Mouse (Mus musculus): ENCODE measurements around the gene Gm9774. TPM values are rescaled to one million over a fixed set of nuclear protein-coding genes. Genes with fewer than 3 reads are reported as not detected.

Gene Gm9774
- polyA plus RNA-seq, 2 experiments: 2.7 to 5.1 TPM

- ATAC-seq (ENCODE audit: insufficient read depth): no peak
- DNase-seq (ENCODE audit: low read depth in 3 of 3, low spot score in 3 of 3): no peak
- Histone ChIP-seq H3K9ac (replicated peaks) (no peak overlapping the region), H3K27me3 (ENCODE audit: control insufficient read depth, insufficient read depth, low read length) (no peaks in the 10 kb centered on the region), H3K4me2 (ENCODE audit: low read depth) (no peak overlapping the region), H3K4me3 (ENCODE audit: insufficient read depth in 1 of 2, low read depth in 2 of 2, low read length in 2 of 2) (no peak overlapping the region), H3K9me3 (ENCODE audit: control insufficient read depth, low read length) (no peaks in the 10 kb centered on the region), H3K4me1 (replicated peaks; ENCODE audit: control insufficient read depth in 2 of 2, insufficient read depth in 2 of 2, low read length in 1 of 2) (no peaks in the 10 kb centered on the region), H3K27ac (no peak overlapping the region), H3K36me3 (replicated peaks; ENCODE audit: control insufficient read depth, insufficient read depth, low read depth) (no peaks in the 10 kb centered on the region)
- TF ChIP-seq CTCF (IDR thresholded peaks at IDR 0.05; ENCODE audit: low read depth): no peak
- WGBS (ENCODE audit: insufficient replicate concordance): 59% methylated on average over 5 of the region's 5 CpGs
Observed at GRCm38 (mm10) chr3:92455151-92455550, 25.9 kb upstream of the Gm9774 start.

- WGBS (ENCODE audit: insufficient replicate concordance): 67% methylated on average over 3 of the region's 3 CpGs
- no peak overlapping the region for H3K9ac ChIP-seq (replicated peaks)
- ATAC-seq (ENCODE audit: insufficient read depth) (no peak), DNase-seq (ENCODE audit: low read depth in 3 of 3, low spot score in 3 of 3) (no peak)
- H3K36me3 ChIP-seq (replicated peaks; ENCODE audit: control insufficient read depth, insufficient read depth, low read depth): no peaks in the 10 kb centered on the region
- no peak for TF ChIP-seq EP300 (IDR thresholded peaks at IDR 0.05; ENCODE audit: low read depth)
- TF ChIP-seq CTCF (IDR thresholded peaks at IDR 0.05; ENCODE audit: low read depth): no peak
- H3K27ac ChIP-seq: no peak overlapping the region
- H3K4me1 ChIP-seq (replicated peaks; ENCODE audit: control insufficient read depth in 2 of 2, insufficient read depth in 2 of 2, low read length in 1 of 2): no peaks in the 10 kb centered on the region
- H3K9me3 ChIP-seq (ENCODE audit: control insufficient read depth, low read length): no peaks in the 10 kb centered on the region
- H3K27me3 ChIP-seq (ENCODE audit: control insufficient read depth, insufficient read depth, low read length): no peaks in the 10 kb centered on the region
- H3K4me3 ChIP-seq (ENCODE audit: insufficient read depth in 1 of 2, low read depth in 2 of 2, low read length in 2 of 2): no peak overlapping the region
- H3K4me2 ChIP-seq (ENCODE audit: low read depth): no peak overlapping the region
Observed at GRCm38 (mm10) chr3:92440177-92440576, 11.0 kb upstream of the Gm9774 start.

GRCm38 (mm10) chr3:92438689-92439088, 9.5 kb upstream of the Gm9774 start, which contains the start of gene Sprr1b:
Sprr1b (minus strand) TSS chr3:92438789.
- DNase-seq (ENCODE audit: low read depth in 3 of 3, low spot score in 3 of 3) (no peak), ATAC-seq (ENCODE audit: insufficient read depth) (no peak)
- Histone ChIP-seq H3K9ac (replicated peaks) (no peak within 1 kb of the TSS), H3K27me3 (ENCODE audit: control insufficient read depth, insufficient read depth, low read length) (no peaks in the 10 kb centered on the region), H3K4me3 (ENCODE audit: insufficient read depth in 1 of 2, low read depth in 2 of 2, low read length in 2 of 2) (no peak within 1 kb of the TSS), H3K9me3 (ENCODE audit: control insufficient read depth, low read length) (no peaks in the 10 kb centered on the region), H3K4me2 (ENCODE audit: low read depth) (no peak within 1 kb of the TSS), H3K36me3 (replicated peaks; ENCODE audit: control insufficient read depth, insufficient read depth, low read depth) (no peaks in the 10 kb centered on the region), H3K27ac (no peak within 1 kb of the TSS), H3K4me1 (replicated peaks; ENCODE audit: control insufficient read depth in 2 of 2, insufficient read depth in 2 of 2, low read length in 1 of 2) (no peaks in the 10 kb centered on the region)
- TF ChIP-seq CTCF (IDR thresholded peaks at IDR 0.05; ENCODE audit: low read depth) (no peak), EP300 (IDR thresholded peaks at IDR 0.05; ENCODE audit: low read depth) (no peak)
- 80% methylated on average over 3 of the region's 3 CpGs for WGBS (ENCODE audit: insufficient replicate concordance)

- no peak for DNase-seq (ENCODE audit: low read depth in 3 of 3, low spot score in 3 of 3)
- 60% methylated on average over 2 of the region's 2 CpGs for WGBS (ENCODE audit: insufficient replicate concordance)
- no peak for ATAC-seq (ENCODE audit: insufficient read depth)
- Histone ChIP-seq H3K27ac (no peak within 1 kb of the TSS), H3K9me3 (ENCODE audit: control insufficient read depth, low read length) (no peaks in the 10 kb centered on the region), H3K27me3 (ENCODE audit: control insufficient read depth, insufficient read depth, low read length) (no peaks in the 10 kb centered on the region), H3K4me1 (replicated peaks; ENCODE audit: control insufficient read depth in 2 of 2, insufficient read depth in 2 of 2, low read length in 1 of 2) (no peaks in the 10 kb centered on the region), H3K9ac (replicated peaks) (no peak within 1 kb of the TSS), H3K36me3 (replicated peaks; ENCODE audit: control insufficient read depth, insufficient read depth, low read depth) (no peaks in the 10 kb centered on the region), H3K4me2 (ENCODE audit: low read depth) (no peak within 1 kb of the TSS), H3K4me3 (ENCODE audit: insufficient read depth in 1 of 2, low read depth in 2 of 2, low read length in 2 of 2) (no peak within 1 kb of the TSS)
- TF ChIP-seq EP300 (IDR thresholded peaks at IDR 0.05; ENCODE audit: low read depth): no peak
- TF ChIP-seq CTCF (IDR thresholded peaks at IDR 0.05; ENCODE audit: low read depth): no peak
Observed at GRCm38 (mm10) chr3:92432282-92432681, 3.1 kb upstream of the Gm9774 start, which contains the start of gene Sprr2k. Sprr2k (plus strand) TSS chr3:92432582.

- Histone ChIP-seq H3K4me1 (replicated peaks; ENCODE audit: control insufficient read depth in 2 of 2, insufficient read depth in 2 of 2, low read length in 1 of 2) (no peaks in the 10 kb centered on the region), H3K9ac (replicated peaks) (no peak within 1 kb of the TSS)
Observed at GRCm38 (mm10) chr3:92417782-92418181, 11.4 kb downstream of the Gm9774 start, which contains the start of gene Sprr2j-ps. Sprr2j-ps (plus strand) TSS chr3:92418082.

More at GRCm38 (mm10) chr3:92417782-92418181, 11.4 kb downstream of the Gm9774 start, which contains the start of gene Sprr2j-ps:
- H3K9me3 ChIP-seq (ENCODE audit: control insufficient read depth, low read length): no peaks in the 10 kb centered on the region
- no peak within 1 kb of the TSS for H3K27ac ChIP-seq
- H3K4me2 ChIP-seq (ENCODE audit: low read depth): no peak within 1 kb of the TSS
- DNase-seq (ENCODE audit: low read depth in 3 of 3, low spot score in 3 of 3): no peak
- 62% methylated on average over 2 of the region's 2 CpGs for WGBS (ENCODE audit: insufficient replicate concordance)
- no peak within 1 kb of the TSS for H3K4me3 ChIP-seq (ENCODE audit: insufficient read depth in 1 of 2, low read depth in 2 of 2, low read length in 2 of 2)
- ATAC-seq (ENCODE audit: insufficient read depth): no peak
- no peak for TF ChIP-seq CTCF (IDR thresholded peaks at IDR 0.05; ENCODE audit: low read depth)
- no peaks in the 10 kb centered on the region for H3K27me3 ChIP-seq (ENCODE audit: control insufficient read depth, insufficient read depth, low read length)
- H3K36me3 ChIP-seq (replicated peaks; ENCODE audit: control insufficient read depth, insufficient read depth, low read depth): no peaks in the 10 kb centered on the region

Measured in liver, embryonic 14.5 days (tissue).